Mouse (Mus musculus) MEL (cell line): ENCODE results near the gene Apc2. TPM values are rescaled to one million over a fixed set of nuclear protein-coding genes. Genes with fewer than 3 reads are reported as not detected.

Experiments used
- DNase-seq: peaks from one replicate; pipeline ENCODE4 v3.0.0; 2011; ENCODE audit warnings: low read depth, low spot score
- H3K27ac ChIP-seq: 2 replicates; pipeline ENCODE4 v1.5.1; 2012; ENCODE audit warnings: low read depth, mild to moderate bottlenecking, control low read depth, low read length, moderate library complexity; ENCODE audit not compliant: control insufficient read depth
- H3K27me3 ChIP-seq, 2 experiments: fragments of 150-350 bp in 1 of 2; sonication (generic) in 1 of 2; 2 replicates each; pipeline ENCODE4 v1.6.1; 2012; ENCODE audit warnings: low read length in 2 of 2, mild to moderate bottlenecking in 2 of 2, improper control_type of control experiment in 1 of 2, moderate library complexity in 1 of 2; ENCODE audit not compliant: insufficient read depth in 2 of 2, control insufficient read depth in 1 of 2
- H3K36me3 ChIP-seq, 2 experiments: 2 replicates each; pipeline ENCODE4 v1.6.1; 2012 to 2014; ENCODE audit warnings: low read length in 2 of 2, improper control_type of control experiment in 1 of 2, inconsistent platforms in 1 of 2, mild to moderate bottlenecking in 1 of 2; ENCODE audit not compliant: insufficient read depth in 2 of 2, control insufficient read depth in 1 of 2
- H3K4me1 ChIP-seq, 2 experiments: fragments of 150-350 bp in 1 of 2; sonication (generic) in 1 of 2; 2 replicates each; pipeline ENCODE4 v1.6.1; 2012; ENCODE audit warnings: low read length in 2 of 2, improper control_type of control experiment in 1 of 2, mild to moderate bottlenecking in 1 of 2; ENCODE audit not compliant: insufficient read depth in 2 of 2, control insufficient read depth in 1 of 2
- H3K4me3 ChIP-seq, 2 experiments: fragments of 150-350 bp in 1 of 2; sonication (generic) in 1 of 2; 2 replicates each; pipeline ENCODE4 v1.5.1; 2012; ENCODE audit warnings: low read depth in 2 of 2, low read length in 2 of 2, mild to moderate bottlenecking in 2 of 2, moderate library complexity in 2 of 2, control low read depth in 1 of 2, improper control_type of control experiment in 1 of 2; ENCODE audit not compliant: control insufficient read depth in 1 of 2, insufficient read depth in 1 of 2
- H3K79me2 ChIP-seq: 2 replicates; pipeline ENCODE4 v1.6.1; 2012; ENCODE audit warnings: mild to moderate bottlenecking, low read length, moderate library complexity; ENCODE audit not compliant: control insufficient read depth, poor library complexity, insufficient read depth
- H3K9ac ChIP-seq: 2 replicates; pipeline ENCODE4 v1.6.1; 2012; ENCODE audit warnings: low read depth, mild to moderate bottlenecking, control low read depth, low read length, moderate library complexity; ENCODE audit not compliant: control insufficient read depth, poor library complexity, severe bottlenecking
- H3K9me3 ChIP-seq: fragments of 150-350 bp; sonication (generic); replicated peaks from 2 replicates; pipeline ENCODE4 v1.6.1; 2012; ENCODE audit warnings: mild to moderate bottlenecking, low read length, improper control_type of control experiment, moderate library complexity; ENCODE audit not compliant: insufficient read depth
- CHD1 ChIP-seq: IDR thresholded peaks from 2 replicates; pipeline ENCODE4 v1.6.1; 2012; ENCODE audit warnings: low read depth, mild to moderate bottlenecking, inconsistent platforms, low read length, improper control_type of control experiment
- KAT2A ChIP-seq: conservative IDR thresholded peaks from 2 replicates; pipeline ENCODE4 v1.6.1; 2012; ENCODE audit warnings: low read depth, low read length, improper control_type of control experiment, inconsistent platforms
- MAFK ChIP-seq: IDR thresholded peaks from 2 replicates; pipeline ENCODE4 v1.6.1; 2011; ENCODE audit warnings: low read depth, mild to moderate bottlenecking, low read length, improper control_type of control experiment, borderline replicate concordance
- MEF2A ChIP-seq: IDR thresholded peaks from 2 replicates; pipeline ENCODE4 v1.6.1; 2014; ENCODE audit warnings: low read depth, mild to moderate bottlenecking, inconsistent platforms, low read length, improper control_type of control experiment; ENCODE audit not compliant: poor library complexity, insufficient replicate concordance, severe bottlenecking; ENCODE audit errors: extremely low read depth
- MYC ChIP-seq: IDR thresholded peaks from 2 replicates; pipeline ENCODE4 v1.6.1; 2011; ENCODE audit warnings: low read depth, mild to moderate bottlenecking, low read length, improper control_type of control experiment, moderate library complexity
- POLR2A ChIP-seq, 2 experiments: IDR thresholded peaks; 2 replicates each; pipeline ENCODE4 v1.6.1; 2011 to 2012; ENCODE audit warnings: low read length in 2 of 2, mild to moderate bottlenecking in 2 of 2, control low read depth in 1 of 2, improper control_type of control experiment in 1 of 2, low read depth in 1 of 2, moderate library complexity in 1 of 2; ENCODE audit not compliant: control insufficient read depth in 1 of 2, insufficient read depth in 1 of 2, poor library complexity in 1 of 2
- POLR2AphosphoS2 ChIP-seq: IDR thresholded peaks from 2 replicates; pipeline ENCODE4 v1.6.1; 2011; ENCODE audit warnings: low read length, improper control_type of control experiment
- POLR2AphosphoS5 ChIP-seq: IDR thresholded peaks from 2 replicates; pipeline ENCODE4 v1.6.1; 2012; ENCODE audit warnings: low read depth, borderline replicate concordance, mild to moderate bottlenecking, inconsistent platforms, low read length, moderate library complexity, mixed read lengths
- RAD21 ChIP-seq: IDR thresholded peaks from 2 replicates; pipeline ENCODE4 v1.6.1; 2011; ENCODE audit warnings: mild to moderate bottlenecking, low read depth, low read length, improper control_type of control experiment
- SIN3A ChIP-seq: IDR thresholded peaks from 2 replicates; pipeline ENCODE4 v1.6.1; 2012; ENCODE audit warnings: low read length, improper control_type of control experiment, inconsistent platforms
- USF1 ChIP-seq: IDR thresholded peaks from 2 replicates; pipeline ENCODE4 v1.6.1; 2014; ENCODE audit warnings: low read depth, mild to moderate bottlenecking, inconsistent platforms, low read length, improper control_type of control experiment, moderate library complexity
- USF2 ChIP-seq, 2 experiments: IDR thresholded peaks; 2 replicates each; pipeline ENCODE4 v1.6.1; 2011 to 2012; ENCODE audit warnings: improper control_type of control experiment in 2 of 2, low read length in 2 of 2, borderline replicate concordance in 1 of 2, inconsistent platforms in 1 of 2, low read depth in 1 of 2, mild to moderate bottlenecking in 1 of 2; ENCODE audit not compliant: insufficient read depth in 1 of 2
- ZC3H11A ChIP-seq: IDR thresholded peaks from 2 replicates; pipeline ENCODE4 v1.6.1; 2012; ENCODE audit warnings: low read depth, mild to moderate bottlenecking, inconsistent platforms, low read length, improper control_type of control experiment
- ZMIZ1 ChIP-seq: IDR thresholded peaks from 2 replicates; pipeline ENCODE4 v1.6.1; 2012; ENCODE audit warnings: low read depth, mild to moderate bottlenecking, inconsistent platforms, low read length, improper control_type of control experiment, moderate library complexity
- polyA plus RNA-seq, 2 experiments: library from polyadenylated mRNA; stranded (reverse) in 1 of 2; unstranded in 1 of 2; fragments of >175 nt in 1 of 2; fragments of >200 nt in 1 of 2; gene quantifications; 2 replicates each; pipeline versions ENCODE4 v1.2.1 to v1.2.4; 2012; ENCODE audit warnings: low replicate concordance in 2 of 2, low read depth in 1 of 2; ENCODE audit not compliant: insufficient read length in 2 of 2, insufficient read depth in 1 of 2, missing spikeins in 1 of 2
- total RNA-seq: library from RNA; depleted of rRNA; stranded (reverse); fragments of 300-350 nt; gene quantifications from 2 replicates; pipeline ENCODE4 v1.2.3, GENCODE M21; 2012

Gene Apc2
- total and polyA plus RNA-seq, 3 experiments = 0.58 to 1.2 TPM; not detected in 1

GRCm38 (mm10) chr10:80281304-80281703, 14.5 kb upstream of the Apc2 start:
- Histone ChIP-seq H3K4me1 (no peaks in the 10 kb centered on the region), H3K36me3 (peaks cover 0 to 19% of the 10 kb centered on the region in 2 experiments; a peak in 2 of 4 replicates), H3K9ac (no peak overlapping the region), H3K79me2 (no peaks in the 10 kb centered on the region), H3K27me3 (no peaks in the 10 kb centered on the region), H3K27ac (no peak overlapping the region), H3K4me3 (no peak overlapping the region), H3K9me3 (no peaks in the 10 kb centered on the region)
- TF ChIP-seq ZC3H11A (no peak), USF1 (no peak), CHD1 (no peak), MYC (no peak), RAD21 (no peak), MAFK (no peak), POLR2AphosphoS2 (no peak), ZMIZ1 (no peak), KAT2A (no peak), SIN3A (no peak), USF2 (IDR thresholded peaks at IDR 0.05; ENCODE audit: borderline replicate concordance in 1 of 2, insufficient read depth in 1 of 2, low read depth in 1 of 2, low read length in 2 of 2) (no peak), MEF2A (no peak)
- no peak for DNase-seq

- Histone ChIP-seq H3K9ac (no peak overlapping the region), H3K79me2 (no peaks in the 10 kb centered on the region), H3K4me3 (no peak overlapping the region), H3K9me3 (no peaks in the 10 kb centered on the region), H3K4me1 (no peaks in the 10 kb centered on the region), H3K27ac (no peak overlapping the region), H3K27me3 (no peaks in the 10 kb centered on the region), H3K36me3 (peaks cover 0 to 19% of the 10 kb centered on the region in 2 experiments; a peak in 2 of 4 replicates)
- DNase-seq = no peak
- TF ChIP-seq POLR2AphosphoS5 (no peak), POLR2A (IDR thresholded peaks at IDR 0.05; ENCODE audit: control insufficient read depth in 1 of 2, insufficient read depth in 1 of 2, low read depth in 1 of 2, low read length in 2 of 2, poor library complexity in 1 of 2) (0 out of 4 replicates have a peak, but pooled peaks of 1 of the 2 experiments have one; percentile 7)
These were observed 13.8 kb upstream of the Apc2 start for GRCm38 (mm10) chr10:80281921-80282371.
